10 mouse cellular contexts compared by ENCODE assay signal in the genomic region with DNA sequence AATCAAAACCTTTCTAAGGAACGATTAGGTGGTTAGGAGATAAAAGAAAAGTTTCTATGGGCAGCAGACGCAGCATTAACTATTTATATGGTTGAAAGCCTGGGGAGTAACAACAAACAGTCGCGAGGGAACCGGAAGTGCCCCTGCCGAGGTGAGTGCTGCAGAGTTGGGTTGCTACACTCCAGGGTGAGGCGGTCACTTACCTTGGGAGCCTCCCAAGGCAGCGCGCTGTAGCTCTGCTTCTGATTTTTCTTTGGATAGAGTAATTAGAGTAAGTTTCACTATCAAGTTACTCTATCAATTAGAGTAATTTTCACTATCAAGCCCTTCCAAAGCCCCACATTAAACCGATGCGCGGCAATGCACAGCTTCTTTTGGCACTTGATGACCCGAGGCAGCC. TPM values are rescaled to one million over a fixed set of nuclear protein-coding genes. Genes with fewer than 3 reads are reported as not detected.
A peak's percentile ranks its signal among the peaks of the same experiment; 100 is the strongest.
DNase-seq lines count a peak whose midpoint lies in the region; ATAC-seq and TF ChIP-seq lines count a peak whose summit lies in the region.
"Had no signal": no experiment of that assay in that cellular context is flagged by ENCODE, and none has a peak within 500 bp of the region (broad histone marks: within the 10 kb centered on the region; RNA-seq: fewer than 3 reads in every experiment).

No protein-coding gene starts in this region.

- peak overlapping the region; percentile 19 for H3K4me3 ChIP-seq in lung, embryonic 15.5 days
- H3K4me3 ChIP-seq in forebrain, embryonic 15.5 days = no peak overlapping the region
- H3K4me3 ChIP-seq in intestine, embryonic 16.5 days (ENCODE audit: low read length) = peak overlapping the region; percentile 35
- H3K4me3 ChIP-seq in midbrain, postnatal 0 days (ENCODE audit: low read depth, low read length) = no peak overlapping the region

- DNase-seq in lung, postnatal 14 days = no peak
- DNase-seq in midbrain, postnatal 0 days (ENCODE audit: low spot score) = no peak
- no peak for DNase-seq in ovary, postnatal 10 days (ENCODE audit: low spot score)
- no peak for DNase-seq in embryo, embryonic 10.5 days (ENCODE audit: low spot score)
- DNase-seq: cerebellum, adult 11 months; gastrocnemius, postnatal 36 days; lung, adult 18-20 months had no signal

- no peaks in the 10 kb centered on the region for H3K9me3 ChIP-seq in lung, embryonic 15.5 days
- no peaks in the 10 kb centered on the region for H3K9me3 ChIP-seq in forebrain, embryonic 15.5 days
- no peaks in the 10 kb centered on the region for H3K9me3 ChIP-seq in intestine, embryonic 16.5 days (ENCODE audit: control insufficient read depth, low read length)
- H3K9me3 ChIP-seq in midbrain, postnatal 0 days (ENCODE audit: low read length) = no peaks in the 10 kb centered on the region

- H3K27me3 ChIP-seq in lung, embryonic 15.5 days = no peaks in the 10 kb centered on the region
- H3K27me3 ChIP-seq in forebrain, embryonic 15.5 days = no peaks in the 10 kb centered on the region
- H3K27me3 ChIP-seq in intestine, embryonic 16.5 days (replicated peaks; ENCODE audit: control insufficient read depth, insufficient read depth, low read length) = no peaks in the 10 kb centered on the region
- no peaks in the 10 kb centered on the region for H3K27me3 ChIP-seq in midbrain, postnatal 0 days (ENCODE audit: insufficient read depth, low read length)

- TF ChIP-seq CTCF in midbrain, postnatal 0 days (IDR thresholded peaks at IDR 0.05) = no peak

- no peak overlapping the region for H3K27ac ChIP-seq in lung, embryonic 15.5 days
- no peak overlapping the region for H3K27ac ChIP-seq in forebrain, embryonic 15.5 days (replicated peaks)
- H3K27ac ChIP-seq in intestine, embryonic 16.5 days (ENCODE audit: low read length) = no peak overlapping the region
- H3K27ac ChIP-seq in midbrain, postnatal 0 days (ENCODE audit: low read depth, low read length) = no peak overlapping the region

- peak overlapping the region; percentile 53 for H3K4me2 ChIP-seq in lung, embryonic 15.5 days
- peak overlapping the region; percentile 23 for H3K4me2 ChIP-seq in forebrain, embryonic 15.5 days (replicated peaks)
- peak overlapping the region; percentile 40 for H3K4me2 ChIP-seq in intestine, embryonic 16.5 days (ENCODE audit: low read depth, low read length)
- H3K4me2 ChIP-seq in midbrain, postnatal 0 days (ENCODE audit: low read depth, low read length, poor library complexity, severe bottlenecking) = peak overlapping the region; percentile 26; the same call in 1 of the 2 replicates

- H3K36me3 ChIP-seq in lung, embryonic 15.5 days = no peaks in the 10 kb centered on the region
- no peaks in the 10 kb centered on the region for H3K36me3 ChIP-seq in forebrain, embryonic 15.5 days
- H3K36me3 ChIP-seq in intestine, embryonic 16.5 days (ENCODE audit: control insufficient read depth, insufficient read depth, low read length) = no peaks in the 10 kb centered on the region
- no peaks in the 10 kb centered on the region for H3K36me3 ChIP-seq in midbrain, postnatal 0 days (ENCODE audit: insufficient read depth, low read length)

- H3K4me1 ChIP-seq in lung, embryonic 15.5 days = 0 out of 2 replicates have a peak, but pooled peaks cover 5% of the 10 kb centered on the region
- no peaks in the 10 kb centered on the region for H3K4me1 ChIP-seq in forebrain, embryonic 15.5 days
- no peaks in the 10 kb centered on the region; the same call in 1 of the 2 replicates for H3K4me1 ChIP-seq in intestine, embryonic 16.5 days (ENCODE audit: control insufficient read depth, insufficient read depth, low read length)
- no peaks in the 10 kb centered on the region for H3K4me1 ChIP-seq in midbrain, postnatal 0 days (ENCODE audit: insufficient read depth, low read length)

- 46% methylated on average over 13 of the region's 13 CpGs for WGBS in lung, embryonic 15.5 days
- WGBS in forebrain, embryonic 15.5 days = 43% methylated on average over 13 of the region's 13 CpGs
- WGBS in intestine, embryonic 16.5 days = 43% methylated on average over 13 of the region's 13 CpGs
- WGBS in midbrain, postnatal 0 days = 54% methylated on average over 13 of the region's 13 CpGs

- H3K9ac ChIP-seq in lung, embryonic 15.5 days = no peak overlapping the region
- H3K9ac ChIP-seq in forebrain, embryonic 15.5 days (replicated peaks) = no peak overlapping the region
- no peak overlapping the region for H3K9ac ChIP-seq in intestine, embryonic 16.5 days (ENCODE audit: low read depth, low read length)
- H3K9ac ChIP-seq in midbrain, postnatal 0 days (replicated peaks; ENCODE audit: low read length, poor library complexity, severe bottlenecking) = no peak overlapping the region

- no peak for ATAC-seq in lung, embryonic 15.5 days (ENCODE audit: borderline replicate concordance, extremely low read depth, low FRiP score, low TSS enrichment)
- no peak for ATAC-seq in forebrain, embryonic 15.5 days (replicated peaks)
- ATAC-seq in intestine, embryonic 16.5 days = no peak
- no peak for ATAC-seq in midbrain, postnatal 0 days (ENCODE audit: low FRiP score)

RNA-seq across cellular contexts. Expression of gene Txndc8, which starts 25.7 kb away (rescaled TPM):
- not detected in 2 replicates for polyA plus RNA-seq in lung, embryonic 15.5 days (2015; fragmentation: Nextera tagmentation; extraction: Ambion mirVana)
- not detected in 2 replicates for polyA plus RNA-seq in forebrain, embryonic 15.5 days (2015; fragmentation: Nextera tagmentation; extraction: Ambion mirVana)
- polyA plus RNA-seq in intestine, embryonic 16.5 days (2015; fragmentation: Nextera tagmentation; extraction: Ambion mirVana) = not detected in 2 replicates
- total RNA-seq in midbrain, postnatal 0 days (2014; rRNA removed) = not detected in 2 replicates
- not detected in 2 replicates for polyA plus RNA-seq in midbrain, postnatal 0 days (2015; fragmentation: Nextera tagmentation; extraction: Ambion mirVana)
- total RNA-seq: gastrocnemius, postnatal 36 days had no signal

Comparison
In these comparisons a context has a peak if more than half of its experiments do, and no peak if none do; other contexts are left out.
1. H3K4me3 ChIP-seq: peak in lung, embryonic 15.5 days (single experiment) and intestine, embryonic 16.5 days (single experiment); none in forebrain, embryonic 15.5 days (single experiment) and midbrain, postnatal 0 days (single experiment).
2. Peak in every context shown above with its lines, with median percentiles within 50 percentile points of each other: H3K4me2 ChIP-seq.